Mouse (Mus musculus): ENCODE results near the gene Gm4187.
"Not testable (repeated sequence)": the region's sequence is repeated elsewhere in the genome, so short reads cannot be mapped to it uniquely, and the experiment has no call there.

Gm4187 gene

DNA sequence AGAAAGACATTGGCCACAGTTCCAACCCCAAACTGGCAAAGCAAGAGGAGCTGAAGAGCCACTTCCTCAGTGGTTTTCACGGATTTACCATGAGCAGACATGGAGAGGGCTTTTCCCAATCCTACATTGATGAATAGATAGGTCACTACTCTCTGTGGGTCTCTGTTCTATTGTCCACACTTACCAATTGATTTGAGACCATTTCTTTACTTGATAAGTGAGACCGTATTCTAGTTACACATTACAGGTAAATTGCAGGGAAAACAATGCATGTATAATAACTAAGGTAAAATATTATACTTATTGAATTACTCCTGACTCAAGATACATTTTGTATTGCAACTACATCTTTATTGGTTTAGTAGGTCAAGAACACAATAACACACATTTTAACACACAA, at the start of gene Gm4187:
Gm4187 (minus strand) TSS at position 101 of the 400 bp plus-strand sequence.
- DNase-seq (ENCODE audit: low spot score) = not testable (repeated sequence)

DNA sequence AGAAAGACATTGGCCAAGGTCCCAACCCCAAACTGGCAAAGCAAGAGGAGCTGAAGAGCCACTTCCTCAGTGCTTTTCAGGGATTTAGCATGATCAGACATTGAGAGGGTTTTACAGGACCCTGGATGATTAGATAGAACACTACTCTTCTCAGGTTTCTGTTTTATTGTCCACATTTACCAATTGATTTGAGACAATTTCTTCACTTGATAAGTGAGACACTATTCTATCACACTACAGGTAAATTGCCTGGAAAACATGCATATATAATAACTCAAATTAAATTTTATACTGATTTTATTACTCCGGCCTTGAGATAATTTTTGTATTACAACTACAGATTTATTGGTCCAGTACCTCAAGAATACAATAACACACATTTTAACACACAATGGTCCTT, 41.4 kb upstream of the Gm4187 start, which contains the start of gene Gm8660:
Gm8660 (minus strand) TSS at position 101 of the 400 bp plus-strand sequence.
- DNase-seq (ENCODE audit: low spot score) = not testable (repeated sequence)

Data from urinary bladder, postnatal 14 days (tissue).